Mouse (Mus musculus): Measurements from ENCODE around the gene Klrb1c.

GRCm38 (mm10) chr6:128802999-128803857 is 14.2 kb upstream of the Klrb1c start:
- TF ChIP-seq POLR2A (IDR thresholded peaks at IDR 0.05; ENCODE audit: low read depth, low read length) (no peak), CTCF (IDR thresholded peaks at IDR 0.05; ENCODE audit: extremely low read depth, insufficient read depth, insufficient read length, insufficient replicate concordance) (peak; percentile 93)
